Mouse (Mus musculus): ENCODE measurements at regions not wholly inside any gene's neighbourhood (a gene's known extent, or its start where the extent isn't known, plus 50 kb on each side); places are given as distances from the start of the nearest gene placed in this dataset.

GRCm38 (mm10) chr5:43047316-43047715 lies 185.7 kb upstream of the Cpeb2 start:
- in situ Hi-C loops (cut with MboI, MseI), result loop anchor here in 1 of 2 experiments (10.0 kb wide), 1 partner anchor 1603 kb away; no protein-coding TSS in a partner anchor

GRCm38 (mm10) chr5:43048196-43049050 lies 184.5 kb upstream of the Cpeb2 start:
- in situ Hi-C loops (cut with MboI, MseI), result loop anchor here in 1 of 2 experiments (10.0 kb wide), 1 partner anchor 1604 kb away; no protein-coding TSS in a partner anchor

- in situ Hi-C loops (cut with MboI, MseI), result loop anchor here in 1 of 2 experiments (5.0 to 10.0 kb wide), 2 partner anchors 43 to 1605 kb away; no protein-coding TSS in a partner anchor
These were observed 183.3 kb upstream of the Cpeb2 start for GRCm38 (mm10) chr5:43049381-43050301.

- in situ Hi-C loops (cut with MboI, MseI), result loop anchor here in 1 of 2 experiments (5.0 kb wide), 1 partner anchor 41 kb away; no protein-coding TSS in a partner anchor
These were observed 181.9 kb upstream of the Cpeb2 start for GRCm38 (mm10) chr5:43050961-43051517.

GRCm38 (mm10) chr5:43052668-43053067 lies 180.3 kb upstream of the Cpeb2 start:
- in situ Hi-C loops (cut with MboI, MseI), result loop anchor here in 1 of 2 experiments (5.0 kb wide), 1 partner anchor 40 kb away; no protein-coding TSS in a partner anchor

- in situ Hi-C loops (cut with MboI, MseI), result loop anchor here in 1 of 2 experiments (5.0 kb wide), 1 partner anchor 38 kb away; no protein-coding TSS in a partner anchor
These were observed 178.4 kb upstream of the Cpeb2 start for GRCm38 (mm10) chr5:43054586-43054985.

GRCm38 (mm10) chr5:43055111-43055710 lies 177.8 kb upstream of the Cpeb2 start:
- in situ Hi-C loops (cut with MboI, MseI), result no loop called here

- in situ Hi-C loops (cut with MboI, MseI), result no loop called here
These were observed 176.5 kb upstream of the Cpeb2 start for GRCm38 (mm10) chr5:43056486-43056885.

- in situ Hi-C loops (cut with MboI, MseI), result no loop called here
These were observed 171.7 kb upstream of the Cpeb2 start for GRCm38 (mm10) chr5:43061243-43061642.

- in situ Hi-C loops (cut with MboI, MseI), result no loop called here
These were observed 171.1 kb upstream of the Cpeb2 start for GRCm38 (mm10) chr5:43061797-43062391.

GRCm38 (mm10) chr5:43062499-43062898 lies 170.5 kb upstream of the Cpeb2 start:
- in situ Hi-C loops (cut with MboI, MseI), result no loop called here

- in situ Hi-C loops (cut with MboI, MseI), result no loop called here
These were observed 169.6 kb upstream of the Cpeb2 start for GRCm38 (mm10) chr5:43063386-43063785.

- in situ Hi-C loops (cut with MboI, MseI), result loop anchor here in 1 of 2 experiments (5.0 kb wide), 1 partner anchor 56 kb away; no protein-coding TSS in a partner anchor
These were observed 161.4 kb upstream of the Cpeb2 start for GRCm38 (mm10) chr5:43071541-43071940.

- in situ Hi-C loops (cut with MboI, MseI), result loop anchor here in 1 of 2 experiments (5.0 kb wide), 1 partner anchor 55 kb away; no protein-coding TSS in a partner anchor
These were observed 160.6 kb upstream of the Cpeb2 start for GRCm38 (mm10) chr5:43072340-43072739.

GRCm38 (mm10) chr5:43074536-43074935 lies 158.4 kb upstream of the Cpeb2 start:
- in situ Hi-C loops (cut with MboI, MseI), result loop anchor here in 1 of 2 experiments (5.0 kb wide), 1 partner anchor 53 kb away; no protein-coding TSS in a partner anchor

GRCm38 (mm10) chr5:43080252-43080651 lies 152.7 kb upstream of the Cpeb2 start:
- in situ Hi-C loops (cut with MboI, MseI), result no loop called here

GRCm38 (mm10) chr5:43081561-43082534 lies 151.1 kb upstream of the Cpeb2 start:
- in situ Hi-C loops (cut with MboI, MseI), result no loop called here

GRCm38 (mm10) chr5:43087077-43087476 lies 145.9 kb upstream of the Cpeb2 start:
- in situ Hi-C loops (cut with MboI, MseI), result no loop called here

GRCm38 (mm10) chr5:43087907-43088387 lies 145.0 kb upstream of the Cpeb2 start:
- in situ Hi-C loops (cut with MboI, MseI), result no loop called here

Measured in T-helper 17 cell (primary cell).